Comparison of ENCODE assay signal across 7 mouse cellular contexts in genomic region chr6:137723898-137724297, GRCm38 (mm10). TPM values are rescaled to one million over a fixed set of nuclear protein-coding genes. Genes with fewer than 3 reads are reported as not detected.
DNase-seq lines count a peak whose midpoint lies in the region; ATAC-seq and TF ChIP-seq lines count a peak whose summit lies in the region.

No protein-coding gene starts in this region.

- no peak overlapping the region for H3K4me2 ChIP-seq in forebrain, embryonic 15.5 days (replicated peaks)
- H3K4me2 ChIP-seq in lung, embryonic 14.5 days: no peak overlapping the region

- intact Hi-C loops in left cerebral cortex, adult 2 months (cut with DNase I): loop anchor here (1.0 to 2.0 kb wide), 4 partner anchors 75 to 517 kb away; no protein-coding TSS in a partner anchor
- intact Hi-C loops in left cerebral cortex, postnatal 4 days (cut with DNase I): loop anchor here (5.0 kb wide), 2 partner anchors 267 to 517 kb away; no protein-coding TSS in a partner anchor

- no peaks in the 10 kb centered on the region for H3K4me1 ChIP-seq in E14TG2a.4 (replicated peaks; ENCODE audit: low read depth, low read length)
- H3K4me1 ChIP-seq in forebrain, embryonic 15.5 days: no peaks in the 10 kb centered on the region
- H3K4me1 ChIP-seq in lung, embryonic 14.5 days (ENCODE audit: insufficient read depth): no peaks in the 10 kb centered on the region

- no peaks in the 10 kb centered on the region; the same call in 1 of the 2 replicates for H3K9me3 ChIP-seq in E14TG2a.4 (ENCODE audit: low read length)
- H3K9me3 ChIP-seq in forebrain, embryonic 15.5 days: no peaks in the 10 kb centered on the region
- no peaks in the 10 kb centered on the region for H3K9me3 ChIP-seq in lung, embryonic 14.5 days (ENCODE audit: low read depth, low read length)

- H3K4me3 ChIP-seq in left cerebral cortex, adult 2 months: no peak overlapping the region
- H3K4me3 ChIP-seq in E14TG2a.4 (replicated peaks; ENCODE audit: low read length): no peak overlapping the region
- no peak overlapping the region for H3K4me3 ChIP-seq in forebrain, embryonic 15.5 days
- no peak overlapping the region for H3K4me3 ChIP-seq in lung, embryonic 14.5 days (ENCODE audit: low read depth, low read length)

- peak; percentile 78 for TF ChIP-seq CTCF in left cerebral cortex, adult 2 months (IDR thresholded peaks at IDR 0.05)
- TF ChIP-seq CTCF in E14TG2a.4 (conservative IDR thresholded peaks at IDR 0.05; ENCODE audit: low read length): peak; percentile 61
- TF ChIP-seq CTCF in lung, embryonic 14.5 days (IDR thresholded peaks at IDR 0.05; ENCODE audit: low read depth): peak; percentile 75

- DNase-seq in left cerebral cortex, adult 2 months (ENCODE audit: extremely low spot score in 1 of 2, low spot score in 2 of 2): no peak
- DNase-seq in left cerebral cortex, postnatal 4 days: no peak
- peak; percentile 78 for DNase-seq in ZHBTc4 (ENCODE audit: low read depth, low spot score)
- DNase-seq in lung, embryonic 14.5 days: peak; percentile 92
- DNase-seq in urinary bladder, adult 18-20 months (ENCODE audit: low spot score in 2 of 2): no peak

- no peaks in the 10 kb centered on the region for H3K36me3 ChIP-seq in E14TG2a.4 (ENCODE audit: insufficient read depth, low read length)
- H3K36me3 ChIP-seq in forebrain, embryonic 15.5 days: no peaks in the 10 kb centered on the region
- no peaks in the 10 kb centered on the region for H3K36me3 ChIP-seq in lung, embryonic 14.5 days (ENCODE audit: insufficient read depth)

- no peak overlapping the region for H3K27ac ChIP-seq in left cerebral cortex, adult 2 months
- no peak overlapping the region for H3K27ac ChIP-seq in forebrain, embryonic 15.5 days (replicated peaks)
- H3K27ac ChIP-seq in lung, embryonic 14.5 days (ENCODE audit: low read depth): no peak overlapping the region

- WGBS in forebrain, embryonic 15.5 days: 4% methylated on average over 4 of the region's 4 CpGs
- 5% methylated on average over 4 of the region's 4 CpGs for WGBS in lung, embryonic 14.5 days

- 0 out of 2 replicates have a peak, but pooled peaks have one; percentile 29 for ATAC-seq in forebrain, embryonic 15.5 days (replicated peaks)
- peak; percentile 65 for ATAC-seq in lung, embryonic 14.5 days (ENCODE audit: insufficient read depth)

- no peaks in the 10 kb centered on the region for H3K27me3 ChIP-seq in E14TG2a.4 (ENCODE audit: insufficient read depth, low read length)
- H3K27me3 ChIP-seq in forebrain, embryonic 15.5 days: 0 out of 2 replicates have a peak, but pooled peaks cover 2% of the 10 kb centered on the region
- no peaks in the 10 kb centered on the region for H3K27me3 ChIP-seq in lung, embryonic 14.5 days (ENCODE audit: insufficient read depth, low read length)

- no peak overlapping the region for H3K9ac ChIP-seq in forebrain, embryonic 15.5 days (replicated peaks)
- H3K9ac ChIP-seq in lung, embryonic 14.5 days: no peak overlapping the region

RNA-seq across cellular contexts. Expression of gene Strap, which starts 11.0 kb away (rescaled TPM):
- total RNA-seq in left cerebral cortex, adult 2 months (2021): 100 to 1,000 TPM; 105 to 115 TPM
- total RNA-seq in left cerebral cortex, postnatal 4 days (2021): 100 to 1,000 TPM; 131 to 137 TPM
- polyA plus RNA-seq in forebrain, embryonic 15.5 days (2015; fragmentation: Nextera tagmentation; extraction: Ambion mirVana): 181 and 182 TPM in 2 replicates
- 191 and 193 TPM in 2 replicates for polyA plus RNA-seq in lung, embryonic 14.5 days (2014; fragmentation: Nextera tagmentation; extraction: Ambion mirVana)

RNA-seq across cellular contexts. Expression of gene Dera, which starts 30.4 kb away (rescaled TPM):
- 1 to 10 TPM; 3.7 to 4.8 TPM for total RNA-seq in left cerebral cortex, adult 2 months (2021)
- 10 to 100 TPM in 1 of 2 experiments, 1 to 10 TPM in 1; 9.5 to 10.7 TPM for total RNA-seq in left cerebral cortex, postnatal 4 days (2021)
- 10.0 and 11.1 TPM in 2 replicates for polyA plus RNA-seq in forebrain, embryonic 15.5 days (2015; fragmentation: Nextera tagmentation; extraction: Ambion mirVana)
- 62.0 and 64.2 TPM in 2 replicates for polyA plus RNA-seq in lung, embryonic 14.5 days (2014; fragmentation: Nextera tagmentation; extraction: Ambion mirVana)

Comparison
In these comparisons a context has a peak if more than half of its experiments do, and no peak if none do; other contexts are left out.
1. DNase-seq: peak in ZHBTc4 (single experiment) and lung, embryonic 14.5 days (single experiment); none in left cerebral cortex, adult 2 months (0 of 2), left cerebral cortex, postnatal 4 days (single experiment) and urinary bladder, adult 18-20 months (0 of 2).
2. Peak in every context shown above with its lines, with median percentiles within 50 percentile points of each other: CTCF ChIP-seq.